Mouse (Mus musculus): ENCODE results near the gene Vgf.

The Vgf gene

GRCm38 (mm10) chr5:137026092-137026491 is at the start of gene Vgf:
Vgf (plus strand) TSS chr5:137026392.
- DNase-seq (ENCODE audit: low spot score in 2 of 2): no peak

GRCm38 (mm10) chr5:136977769-136978168 is 48.4 kb upstream of the Vgf start:
- DNase-seq (ENCODE audit: low spot score in 2 of 2): no peak

- DNase-seq (ENCODE audit: low spot score in 2 of 2): no peak
Measured at GRCm38 (mm10) chr5:136979762-136980161, 46.4 kb upstream of the Vgf start.

- DNase-seq (ENCODE audit: low spot score in 2 of 2): no peak
Measured at GRCm38 (mm10) chr5:136980974-136981373, 45.2 kb upstream of the Vgf start.

GRCm38 (mm10) chr5:136982338-136982930 is 43.8 kb upstream of the Vgf start:
- DNase-seq (ENCODE audit: low spot score in 2 of 2): no peak

GRCm38 (mm10) chr5:136984828-136985227 is 41.4 kb upstream of the Vgf start:
- DNase-seq (ENCODE audit: low spot score in 2 of 2): no peak

GRCm38 (mm10) chr5:136986695-136987137 is 39.5 kb upstream of the Vgf start, which contains the start of gene Plod3:
Plod3 (plus strand) TSS chr5:136987019.
- DNase-seq (ENCODE audit: low spot score in 2 of 2): peak; percentile 96 to 97

GRCm38 (mm10) chr5:136987138-136987933 is 38.9 kb upstream of the Vgf start:
- peak; percentile 86 to 87 for DNase-seq (ENCODE audit: low spot score in 2 of 2)

- DNase-seq (ENCODE audit: low spot score in 2 of 2): no peak
Measured at GRCm38 (mm10) chr5:136987934-136988271, 38.3 kb upstream of the Vgf start, which contains the start of gene Znhit1. Znhit1 (minus strand) TSS chr5:136988021.

- no peak for DNase-seq (ENCODE audit: low spot score in 2 of 2)
Measured at GRCm38 (mm10) chr5:136988420-136988819, 37.8 kb upstream of the Vgf start.

GRCm38 (mm10) chr5:136989801-136990200 is 36.4 kb upstream of the Vgf start:
- DNase-seq (ENCODE audit: low spot score in 2 of 2): no peak

- no peak for DNase-seq (ENCODE audit: low spot score in 2 of 2)
Measured at GRCm38 (mm10) chr5:136999449-136999848, 26.7 kb upstream of the Vgf start.

- no peak for DNase-seq (ENCODE audit: low spot score in 2 of 2)
Measured at GRCm38 (mm10) chr5:137000612-137001011, 25.6 kb upstream of the Vgf start.

GRCm38 (mm10) chr5:137007276-137007675 is 18.9 kb upstream of the Vgf start:
- DNase-seq (ENCODE audit: low spot score in 2 of 2): no peak

- no peak for DNase-seq (ENCODE audit: low spot score in 2 of 2)
Measured at GRCm38 (mm10) chr5:137009988-137010387, 16.2 kb upstream of the Vgf start.

GRCm38 (mm10) chr5:137012401-137012950 is 13.7 kb upstream of the Vgf start:
- DNase-seq (ENCODE audit: low spot score in 2 of 2): no peak

GRCm38 (mm10) chr5:137015913-137016312 is 10.3 kb upstream of the Vgf start:
- DNase-seq (ENCODE audit: low spot score in 2 of 2): no peak

- DNase-seq (ENCODE audit: low spot score in 2 of 2): no peak
Measured at GRCm38 (mm10) chr5:137024318-137024717, 1.9 kb upstream of the Vgf start.

GRCm38 (mm10) chr5:137025132-137025531 is 1.1 kb upstream of the Vgf start:
- DNase-seq (ENCODE audit: low spot score in 2 of 2): peak; percentile 36 to 53

GRCm38 (mm10) chr5:137028561-137029272 is 2.5 kb downstream of the Vgf start:
- DNase-seq (ENCODE audit: low spot score in 2 of 2): no peak

- no peak for DNase-seq (ENCODE audit: low spot score in 2 of 2)
Measured at GRCm38 (mm10) chr5:137029273-137029585, 3.0 kb downstream of the Vgf start.

- DNase-seq (ENCODE audit: low spot score in 2 of 2): peak; percentile 84 to 90
Measured at GRCm38 (mm10) chr5:137029643-137030415, 3.6 kb downstream of the Vgf start.
